Mouse (Mus musculus) thymus, adult 2 months (tissue): ENCODE data around the gene 3100002H09Rik. TPM values are rescaled to one million over a fixed set of nuclear protein-coding genes. Genes with fewer than 3 reads are reported as not detected.

Experiments
- DNase-seq: peaks from one replicate; pipeline ENCODE4 v3.0.0; 2021
- H3K27ac ChIP-seq: fragments of 200-500 bp; 2 replicates; pipeline ENCODE4 v1.5.1; 2012; ENCODE audit warnings: low read length, control low read depth; ENCODE audit not compliant: control insufficient read depth, insufficient read depth
- H3K27me3 ChIP-seq: fragments of 200-500 bp; 2 replicates; pipeline ENCODE4 v1.6.1; 2012; ENCODE audit warnings: mild to moderate bottlenecking, low read length, moderate library complexity, mixed read lengths; ENCODE audit not compliant: control insufficient read depth, insufficient read depth
- H3K36me3 ChIP-seq: fragments of 200-500 bp; 2 replicates; pipeline ENCODE4 v1.6.1; 2012; ENCODE audit warnings: mild to moderate bottlenecking, low read length, moderate library complexity; ENCODE audit not compliant: control insufficient read depth, insufficient read depth
- H3K4me1 ChIP-seq: fragments of 200-500 bp; replicated peaks from 2 replicates; pipeline ENCODE4 v1.6.1; 2012; ENCODE audit warnings: low read length; ENCODE audit not compliant: control insufficient read depth, insufficient read depth
- H3K4me3 ChIP-seq: fragments of 200-500 bp; 2 replicates; pipeline ENCODE4 v1.5.1; 2012; ENCODE audit warnings: mild to moderate bottlenecking, low read length, control low read depth, moderate library complexity; ENCODE audit not compliant: control insufficient read depth, insufficient read depth
- CTCF ChIP-seq: fragments of 200-500 bp; IDR thresholded peaks from 2 replicates; pipeline ENCODE4 v1.5.1; 2012; ENCODE audit warnings: mild to moderate bottlenecking, control low read depth, low read length, moderate library complexity, borderline replicate concordance; ENCODE audit not compliant: control insufficient read depth, poor library complexity, insufficient read depth; ENCODE audit errors: extremely low read depth
- POLR2A ChIP-seq: fragments of 200-500 bp; IDR thresholded peaks from 2 replicates; pipeline ENCODE4 v1.6.1; 2012; ENCODE audit warnings: mild to moderate bottlenecking, low read length, control low read depth, moderate library complexity; ENCODE audit not compliant: control insufficient read depth, poor library complexity, insufficient read depth; ENCODE audit errors: extremely low read depth
- WGBS: fragments of 180-500 bp; shearing (Covaris S2); methylation state at CpG from one replicate; pipeline ENCODE4 v1.1.7; 2018; 5-methylcytosine and 5-hydroxymethylcytosine counted together
- polyA plus RNA-seq: library from polyadenylated mRNA; depleted of rRNA; stranded (reverse); fragments of >200 nt; gene quantifications from 2 replicates; pipeline ENCODE4 v1.2.3, GENCODE M21; 2012; rRNA removed

Gene 3100002H09Rik
- polyA plus RNA-seq, 1 experiment = not detected

- no peak for DNase-seq
- WGBS = 44% methylated on average over 7 of the region's 7 CpGs
- Histone ChIP-seq H3K27ac (no peak overlapping the region), H3K27me3 (no peaks in the 10 kb centered on the region; the same call in 1 of the 2 replicates), H3K36me3 (no peaks in the 10 kb centered on the region), H3K4me3 (no peak overlapping the region), H3K4me1 (no peaks in the 10 kb centered on the region)
- TF ChIP-seq CTCF = no peak
- TF ChIP-seq POLR2A = no peak
Measured at GRCm38 (mm10) chr4:124569661-124570060, 40.9 kb downstream of the 3100002H09Rik start.

- WGBS = 34% methylated on average over 2 of the region's 2 CpGs
- no peak for DNase-seq
- no peak overlapping the region for H3K4me3 ChIP-seq
- H3K27me3 ChIP-seq = no peaks in the 10 kb centered on the region
- H3K27ac ChIP-seq = no peak overlapping the region
- TF ChIP-seq CTCF (no peak), POLR2A (no peak)
- no peaks in the 10 kb centered on the region for H3K4me1 ChIP-seq
- no peaks in the 10 kb centered on the region for H3K36me3 ChIP-seq
Measured at GRCm38 (mm10) chr4:124563371-124563770, 47.2 kb downstream of the 3100002H09Rik start.

GRCm38 (mm10) chr4:124562721-124563120 is 47.9 kb downstream of the 3100002H09Rik start:
- TF ChIP-seq POLR2A (no peak), CTCF (no peak)
- Histone ChIP-seq H3K27me3 (no peaks in the 10 kb centered on the region), H3K4me1 (no peaks in the 10 kb centered on the region), H3K27ac (no peak overlapping the region), H3K4me3 (no peak overlapping the region), H3K36me3 (no peaks in the 10 kb centered on the region)
- WGBS = 78% methylated on average over 7 of the region's 7 CpGs
- DNase-seq = no peak

Other genes starting within 250 kb of the 3100002H09Rik start
- 0.38 and 0.46 TPM in 2 replicates for gene Pou3f1, start 46.0 kb upstream of the 3100002H09Rik start, polyA plus RNA-seq
- gene Utp11, start 82.8 kb upstream of the 3100002H09Rik start, polyA plus RNA-seq = 6.0 and 6.3 TPM in 2 replicates
- gene Fhl3, start 89.9 kb upstream of the 3100002H09Rik start, polyA plus RNA-seq = 36.1 and 59.4 TPM in 2 replicates
- gene Sf3a3, start 104.0 kb upstream of the 3100002H09Rik start, polyA plus RNA-seq = 23.2 and 25.3 TPM in 2 replicates
- gene Inpp5b, start 131.0 kb upstream of the 3100002H09Rik start, polyA plus RNA-seq = 81.3 and 101 TPM in 2 replicates
- 9.9 and 10.4 TPM in 2 replicates for gene Mtf1, start 191.3 kb upstream of the 3100002H09Rik start, polyA plus RNA-seq
- gene Yrdc, start 239.9 kb upstream of the 3100002H09Rik start, polyA plus RNA-seq = 63.0 and 70.4 TPM in 2 replicates
- gene 1110065P20Rik, start 240.4 kb upstream of the 3100002H09Rik start, polyA plus RNA-seq = 26.2 and 28.0 TPM in 2 replicates